Mouse (Mus musculus): ENCODE results near the gene Tctn1.

Tctn1 gene

DNA sequence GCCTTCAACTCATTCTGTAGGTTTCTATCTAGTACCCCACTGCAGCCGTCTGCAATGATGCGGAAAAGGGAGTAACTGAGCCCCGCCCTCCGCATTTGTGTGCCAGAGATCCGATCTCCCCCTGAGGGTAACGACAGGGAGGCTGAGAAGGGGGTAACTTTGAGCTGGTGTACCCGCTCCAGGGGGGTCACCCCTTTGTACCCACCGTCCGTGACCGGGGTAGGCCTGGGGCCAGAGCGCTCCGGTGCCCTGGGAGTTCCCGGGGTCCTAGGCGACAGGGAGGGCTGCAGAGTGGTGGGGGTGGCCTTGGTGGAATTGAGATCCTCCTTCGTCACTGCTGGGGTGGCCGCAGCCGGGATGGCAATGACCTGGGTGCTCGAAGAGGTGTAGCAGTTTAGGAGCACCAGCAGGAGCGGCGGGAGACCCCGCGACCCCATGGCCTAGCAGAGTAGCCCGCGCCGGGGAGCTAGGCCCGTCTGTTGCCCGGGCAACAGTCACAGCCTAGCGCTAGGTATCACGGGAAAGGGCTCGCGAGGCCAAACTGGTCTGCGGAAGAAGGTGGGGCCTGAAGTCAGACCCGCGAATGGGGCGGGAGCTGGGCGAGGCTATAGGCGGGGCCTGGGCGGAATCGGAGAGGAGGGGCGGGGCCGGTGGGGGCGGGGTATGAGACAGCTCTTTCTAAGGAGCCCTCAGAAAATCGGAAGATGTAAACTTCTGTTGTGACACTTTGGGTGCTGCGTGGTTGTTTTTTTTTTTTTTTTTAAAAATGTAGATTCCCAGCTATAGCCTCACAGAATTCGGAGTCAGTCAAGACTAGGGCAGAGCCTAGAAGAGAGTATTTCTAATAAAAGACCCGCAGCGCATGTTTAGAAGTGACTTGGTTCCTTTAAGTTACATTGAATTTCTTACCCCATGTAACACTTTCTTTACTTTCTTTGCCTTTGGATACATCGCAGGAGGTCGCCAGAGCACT, at the start of gene Tctn1:
Gene Tctn1 (minus strand): TSS at position 528 of the 973 bp plus-strand sequence.
- peak; percentile 96 for DNase-seq (ENCODE audit: low read depth)

DNA sequence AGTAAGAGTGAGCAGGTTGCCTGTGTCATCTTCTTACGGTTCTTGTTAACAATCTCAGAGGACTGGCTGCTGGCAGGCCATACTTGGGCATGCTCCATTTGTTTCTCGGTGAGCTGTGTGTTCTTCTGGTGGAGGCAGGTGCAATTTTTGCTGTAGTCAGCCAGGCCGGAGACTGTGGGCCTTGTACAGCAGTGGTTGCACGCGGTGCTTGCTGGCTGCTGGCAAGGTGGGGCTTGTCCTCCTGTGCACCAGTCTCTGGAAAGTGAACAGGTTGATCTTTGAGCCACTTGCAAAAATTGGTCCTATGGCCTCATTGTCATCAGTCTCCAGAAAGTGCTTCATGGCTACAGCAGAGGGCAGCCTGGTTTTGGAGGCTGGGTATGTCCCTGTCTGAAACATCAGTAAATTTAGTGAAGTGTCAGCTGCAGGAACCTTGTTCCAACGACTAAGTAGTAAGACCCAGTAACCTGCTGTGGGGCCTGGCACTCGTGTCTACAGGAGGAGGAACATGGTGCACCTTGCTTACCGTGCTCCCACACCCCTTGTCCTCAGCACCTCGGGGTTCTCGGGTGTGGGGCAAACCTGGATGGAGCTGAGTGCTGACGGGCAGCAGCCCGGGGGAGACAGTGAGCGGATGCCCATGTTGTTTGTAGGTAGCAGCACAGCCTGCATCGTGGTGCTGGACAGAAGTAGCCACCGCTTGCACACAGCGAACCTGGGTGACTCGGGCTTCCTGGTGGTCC, 48.9 kb upstream of the Tctn1 start:
- DNase-seq (ENCODE audit: low read depth) = no peak

DNA sequence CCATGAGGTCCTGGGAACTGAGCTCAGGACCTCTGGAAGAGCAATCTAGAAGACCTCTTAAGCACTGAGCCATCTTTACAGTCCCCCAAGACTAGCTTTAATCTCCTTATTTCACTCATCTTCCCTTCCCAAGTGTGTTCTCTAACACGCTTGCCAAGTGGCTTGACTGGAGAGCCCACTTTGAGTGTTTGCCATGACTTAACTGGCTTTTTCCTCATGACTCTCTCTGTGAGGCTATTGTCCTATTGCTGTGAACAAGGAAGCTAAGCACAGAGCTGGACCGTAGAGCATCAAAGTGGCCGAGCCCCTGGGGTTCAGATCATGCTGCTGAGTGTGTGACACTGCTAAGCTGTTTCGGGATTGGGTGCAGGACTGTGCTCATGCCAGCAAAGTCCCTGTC, 48.1 kb upstream of the Tctn1 start:
- no peak for DNase-seq (ENCODE audit: low read depth)

DNA sequence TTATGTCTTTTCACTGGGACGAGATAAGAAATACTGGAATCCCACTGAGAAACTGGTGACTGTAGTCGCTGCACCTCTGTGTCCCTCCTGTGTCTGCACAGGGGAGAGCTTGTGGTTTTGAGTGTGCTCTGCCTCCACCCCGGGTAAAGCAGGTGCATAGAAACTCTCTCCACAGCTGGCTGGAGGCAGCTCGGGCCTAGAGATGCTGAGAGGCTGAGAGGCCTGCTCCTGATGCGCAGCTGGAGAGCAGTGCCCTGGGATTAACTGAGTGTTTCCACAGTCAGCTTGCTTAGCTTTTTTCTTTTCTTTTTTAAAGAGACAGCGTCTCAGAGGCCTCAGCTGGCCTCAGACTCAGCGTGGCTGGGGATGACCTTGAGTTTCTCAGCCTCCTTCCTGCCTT, 47.4 kb upstream of the Tctn1 start:
- DNase-seq (ENCODE audit: low read depth) = no peak

DNA sequence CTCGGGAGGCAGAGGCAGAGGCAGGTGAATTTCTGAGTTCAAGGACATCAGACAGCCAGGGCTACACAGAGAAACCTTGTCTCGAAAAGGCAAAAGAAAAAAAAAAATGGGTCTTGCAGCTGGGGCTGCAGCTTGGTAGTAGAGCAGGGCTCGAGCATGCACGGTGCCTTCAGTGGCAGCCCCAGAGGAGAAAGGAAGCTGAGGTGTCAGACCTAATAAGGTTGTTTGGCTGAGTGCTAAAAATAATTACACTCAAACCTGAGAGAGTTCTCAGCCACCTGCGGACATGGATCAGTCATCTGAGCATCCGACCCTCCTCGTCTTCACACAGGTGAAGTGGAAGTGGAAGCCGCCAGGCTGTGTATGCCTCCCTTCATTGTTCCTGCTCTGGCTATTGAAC, 46.4 kb upstream of the Tctn1 start:
- no peak for DNase-seq (ENCODE audit: low read depth)

DNA sequence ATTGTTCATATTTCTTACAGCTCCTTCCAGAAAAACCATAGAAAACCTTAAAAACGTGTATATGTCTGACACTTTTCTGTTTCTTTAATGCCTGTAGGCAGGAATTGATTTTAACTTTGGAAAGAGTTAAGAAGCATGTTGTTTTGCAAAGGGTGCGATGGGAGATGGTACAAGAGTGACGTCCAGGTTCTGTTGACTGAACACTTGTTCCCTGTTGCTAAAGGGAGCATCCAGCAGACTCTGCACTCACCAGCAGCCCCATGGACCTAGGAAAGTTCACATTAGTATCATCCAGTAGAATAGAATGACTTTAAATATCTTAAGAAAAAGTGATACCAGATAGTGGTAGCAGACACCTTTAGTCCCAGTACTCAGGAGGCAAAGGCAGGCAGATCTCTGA, 42.3 kb upstream of the Tctn1 start:
- DNase-seq (ENCODE audit: low read depth) = no peak

DNA sequence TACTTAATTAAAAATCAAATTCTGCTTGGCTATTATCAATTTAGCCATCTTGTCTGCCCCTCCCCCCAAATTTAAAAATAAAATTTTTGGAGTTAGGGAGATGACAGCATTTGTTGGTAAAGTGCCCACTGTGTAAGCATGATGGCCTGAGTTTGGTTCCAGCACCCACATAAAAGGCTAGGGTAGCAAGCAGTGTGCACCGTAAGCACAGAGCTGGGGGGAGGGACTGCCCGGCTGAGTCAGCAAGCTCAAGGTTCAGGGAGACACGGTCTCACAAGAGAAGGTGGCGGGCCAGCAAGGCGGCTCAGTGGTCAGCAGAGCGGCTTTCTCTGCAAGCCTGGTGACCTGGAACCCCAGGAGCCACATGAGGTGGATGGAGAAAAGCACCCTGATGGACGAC, 41.2 kb upstream of the Tctn1 start:
- DNase-seq (ENCODE audit: low read depth) = no peak

DNA sequence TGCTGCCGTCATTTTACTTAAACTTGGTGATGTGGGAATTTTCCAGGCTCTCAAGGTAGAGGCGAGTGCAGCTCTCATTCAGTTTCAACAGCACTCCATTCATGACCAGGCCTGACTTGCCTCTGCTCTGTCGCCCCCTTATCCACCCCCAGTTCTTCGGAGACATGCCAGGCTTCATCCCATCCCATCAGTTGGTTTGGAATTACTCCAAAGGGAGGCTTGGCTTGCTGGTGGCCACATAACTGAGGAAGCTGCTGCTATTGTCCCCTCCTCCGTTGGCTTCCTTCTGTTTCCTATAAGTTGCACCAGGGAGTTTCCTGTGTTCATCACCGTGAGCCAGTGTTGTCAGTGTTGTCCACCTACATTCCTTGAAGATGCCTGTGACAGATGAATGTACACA, 40.3 kb upstream of the Tctn1 start:
- DNase-seq (ENCODE audit: low read depth) = no peak

DNA sequence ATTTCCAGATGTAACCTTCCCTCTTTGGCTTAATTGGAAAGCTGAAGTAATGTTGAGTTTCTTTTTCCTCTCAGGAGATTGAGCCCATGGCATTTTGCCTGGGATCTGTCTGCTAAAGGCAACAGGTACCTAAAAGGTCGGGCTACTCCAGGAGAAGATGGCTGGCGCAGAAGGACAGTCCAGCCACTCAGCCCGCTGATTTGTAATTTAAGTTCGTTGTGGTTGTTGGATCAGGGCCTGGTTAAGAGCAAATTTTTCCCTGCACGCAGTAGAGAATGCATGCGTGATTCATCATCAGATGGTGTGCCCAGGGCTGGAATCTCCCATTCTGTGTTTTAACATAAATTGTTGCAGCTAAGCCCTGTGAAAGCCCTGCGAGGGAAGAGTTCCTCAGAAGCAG, 39.7 kb upstream of the Tctn1 start:
- DNase-seq (ENCODE audit: low read depth) = no peak

DNA sequence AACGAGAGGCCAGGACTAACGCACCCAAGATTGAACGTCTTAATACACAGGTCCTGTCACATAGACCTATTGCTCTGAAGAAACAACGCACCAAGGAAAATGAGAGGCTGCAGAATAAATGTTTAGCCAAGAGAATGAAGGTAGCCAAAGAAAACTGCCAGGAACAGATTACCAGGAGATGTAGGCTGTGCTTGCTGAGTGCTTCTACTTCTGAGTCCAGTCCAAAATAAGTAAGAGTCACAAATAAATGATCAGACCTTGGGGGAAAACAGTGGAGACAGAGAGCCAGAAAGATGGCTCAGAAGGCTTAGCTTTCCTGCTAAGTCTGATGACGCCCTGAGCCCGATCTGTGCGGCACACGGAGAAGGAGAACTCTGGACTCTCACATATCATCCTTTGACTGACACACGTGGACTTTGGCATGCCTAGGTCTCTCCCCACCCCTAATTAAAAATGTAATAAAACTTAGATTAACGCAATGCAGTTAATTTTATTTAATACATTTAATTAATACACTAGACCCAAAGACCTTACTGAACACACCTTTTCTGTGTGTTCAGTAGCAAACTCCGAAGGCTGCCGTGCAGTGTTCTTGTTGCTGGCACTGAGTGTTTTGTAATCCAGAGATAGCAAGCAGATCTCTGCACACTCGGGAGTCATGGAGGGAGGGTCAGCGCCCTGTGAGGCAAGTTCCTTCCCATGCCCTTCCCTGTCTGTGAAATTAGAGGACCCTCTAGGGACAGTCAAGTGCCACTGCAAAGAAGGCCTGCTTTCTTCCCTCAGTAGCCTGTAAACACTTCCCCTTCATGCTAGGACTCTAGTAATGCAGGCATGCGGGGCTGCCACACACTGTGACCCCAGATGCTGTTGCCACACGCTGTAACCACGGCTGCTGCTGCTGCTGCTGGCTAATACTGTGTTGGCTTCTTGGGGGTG, 38.8 kb upstream of the Tctn1 start:
- no peak for DNase-seq (ENCODE audit: low read depth)

DNA sequence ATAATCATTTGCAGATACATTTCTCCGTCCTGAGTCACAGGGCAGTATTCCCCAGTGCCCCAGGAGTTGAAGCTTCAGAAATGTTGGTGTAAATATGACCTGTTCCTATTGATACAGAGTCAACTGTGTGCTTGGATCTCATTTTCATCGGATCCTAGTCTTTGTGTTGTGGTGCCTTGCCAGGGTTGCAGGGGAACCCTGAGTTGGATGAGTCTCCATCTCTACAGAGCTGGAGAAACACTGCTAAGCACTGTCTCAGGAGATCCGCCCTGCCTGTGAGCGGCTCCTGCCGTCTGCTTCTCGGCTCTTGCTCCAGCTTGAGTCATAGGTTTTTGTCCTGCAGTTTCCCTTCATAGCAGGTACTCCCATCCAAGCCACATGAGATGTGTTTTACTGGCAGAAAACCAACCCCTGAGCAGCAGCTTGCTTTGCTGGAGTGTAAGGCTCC, 35.8 kb upstream of the Tctn1 start:
- DNase-seq (ENCODE audit: low read depth) = no peak

DNA sequence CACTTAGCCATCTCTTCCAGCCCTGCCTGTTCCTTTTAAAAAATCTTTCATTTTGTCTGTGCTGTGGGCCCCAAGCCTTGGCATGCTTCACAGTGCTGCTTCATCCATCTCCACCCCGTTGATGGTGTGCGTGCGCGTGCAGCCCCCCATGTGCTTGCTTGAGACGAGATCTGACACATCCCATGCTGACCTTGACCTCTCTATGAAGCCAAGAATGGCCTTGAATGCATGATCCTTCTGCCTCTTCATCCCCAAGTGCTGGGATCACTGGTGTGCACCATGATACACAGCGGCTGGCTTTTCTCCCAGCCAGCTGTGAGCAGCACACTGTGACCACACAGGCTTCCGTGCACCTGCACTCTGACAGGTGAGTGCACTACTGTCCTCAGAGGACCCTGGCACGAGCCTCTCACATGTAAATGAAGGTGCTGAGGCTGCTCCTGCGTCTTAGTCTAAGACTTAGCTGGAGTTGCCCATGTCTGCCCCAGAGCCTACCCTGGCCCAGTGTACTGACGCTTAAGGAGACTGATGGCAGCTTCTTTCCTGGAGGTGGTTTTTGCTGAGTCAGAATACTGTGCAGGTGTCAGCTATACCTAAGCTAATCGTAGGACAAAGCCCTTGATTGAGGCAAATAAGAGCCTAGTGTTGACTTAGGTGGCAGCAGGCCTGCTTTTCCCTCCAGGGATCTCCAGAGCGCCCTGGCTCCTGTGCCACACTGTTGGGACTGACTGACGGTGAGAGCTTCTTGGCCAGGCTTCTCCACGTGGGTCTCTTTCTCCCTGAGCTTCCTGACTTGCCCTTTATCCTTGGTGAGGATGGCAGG, 31.1 kb upstream of the Tctn1 start:
- DNase-seq (ENCODE audit: low read depth) = no peak

DNA sequence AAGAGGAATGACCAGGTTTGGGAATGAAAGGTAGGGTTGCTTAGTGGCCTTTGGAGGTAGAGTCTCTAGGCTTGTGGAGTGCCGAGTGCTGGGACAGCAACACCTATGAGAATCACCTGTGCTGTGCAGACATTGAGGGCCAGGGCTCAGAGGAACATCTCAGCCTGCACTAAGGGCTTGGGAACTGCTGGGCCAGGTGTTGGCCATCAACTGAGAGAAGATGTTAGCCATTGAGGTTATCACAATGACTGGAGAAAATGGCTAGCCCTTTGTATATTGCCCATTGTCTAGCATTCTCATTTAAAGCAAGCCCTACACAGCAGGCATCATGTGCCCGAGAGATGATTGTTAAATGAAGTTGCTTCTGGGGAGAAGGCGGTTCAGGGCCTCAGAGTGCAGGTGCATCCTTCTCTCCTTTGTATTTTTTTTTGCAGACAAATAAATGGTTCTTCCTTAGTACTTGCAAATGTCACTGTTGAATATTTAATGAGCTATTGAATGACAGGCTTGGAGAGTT, 30.0 kb upstream of the Tctn1 start:
- no peak for DNase-seq (ENCODE audit: low read depth)

DNA sequence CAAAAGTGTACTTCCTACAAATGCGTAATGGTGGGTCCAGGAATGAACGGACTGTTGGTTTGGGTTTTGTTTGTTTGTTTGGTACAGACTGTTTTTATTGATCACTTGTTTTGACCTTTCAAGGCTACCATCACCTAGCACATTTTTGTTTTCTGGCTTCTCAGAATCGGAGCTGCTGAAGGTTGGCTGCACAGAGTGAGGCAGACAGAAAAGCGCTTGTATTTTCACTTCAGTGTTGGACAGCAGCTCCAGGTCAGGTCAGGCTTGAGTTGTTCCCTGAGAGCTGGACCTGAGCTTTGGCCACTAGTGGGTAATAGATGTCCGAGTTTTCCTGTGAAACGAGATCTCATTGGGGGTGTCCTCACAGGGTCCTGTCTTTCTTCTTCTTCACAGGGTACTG, 28.9 kb upstream of the Tctn1 start:
- no peak for DNase-seq (ENCODE audit: low read depth)

DNA sequence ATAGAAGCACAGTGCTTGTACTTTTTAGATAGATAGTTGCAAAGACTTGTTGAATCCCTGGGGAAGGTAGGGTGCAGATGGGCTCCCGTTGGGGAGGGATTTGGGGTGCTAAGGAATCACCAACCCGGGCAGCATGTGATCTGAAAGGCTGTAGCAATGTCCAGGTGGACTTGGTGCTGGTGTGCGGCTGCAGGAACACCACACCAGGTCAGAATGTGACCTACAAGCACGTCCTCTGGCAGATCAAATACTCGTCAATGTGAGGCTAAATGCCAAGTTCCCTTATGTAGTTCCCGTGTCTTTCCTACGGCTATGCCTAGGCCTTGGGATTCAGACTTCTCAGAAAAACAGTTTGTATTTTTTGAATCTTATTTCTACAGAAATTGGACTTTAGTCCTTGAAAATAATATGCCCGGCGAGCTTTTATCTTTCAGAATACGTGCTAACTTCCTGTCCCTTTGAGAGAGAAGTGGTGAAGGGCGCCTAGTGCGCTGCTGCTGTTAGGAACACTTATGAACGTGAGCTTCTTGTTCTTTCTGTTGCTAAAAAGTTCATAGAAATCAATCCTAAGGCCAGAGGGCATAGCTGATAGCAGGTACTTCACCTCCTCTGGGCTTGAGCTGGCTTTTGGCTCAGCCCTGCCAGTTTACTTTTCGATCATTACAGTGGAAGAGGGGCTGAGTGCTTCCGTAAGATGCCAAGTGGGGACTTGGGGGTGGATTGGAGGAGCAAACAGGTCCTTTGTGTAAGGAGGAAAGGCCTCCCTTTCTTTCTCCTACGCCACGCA, 27.5 kb upstream of the Tctn1 start:
- peak; percentile 62 for DNase-seq (ENCODE audit: low read depth)

DNA sequence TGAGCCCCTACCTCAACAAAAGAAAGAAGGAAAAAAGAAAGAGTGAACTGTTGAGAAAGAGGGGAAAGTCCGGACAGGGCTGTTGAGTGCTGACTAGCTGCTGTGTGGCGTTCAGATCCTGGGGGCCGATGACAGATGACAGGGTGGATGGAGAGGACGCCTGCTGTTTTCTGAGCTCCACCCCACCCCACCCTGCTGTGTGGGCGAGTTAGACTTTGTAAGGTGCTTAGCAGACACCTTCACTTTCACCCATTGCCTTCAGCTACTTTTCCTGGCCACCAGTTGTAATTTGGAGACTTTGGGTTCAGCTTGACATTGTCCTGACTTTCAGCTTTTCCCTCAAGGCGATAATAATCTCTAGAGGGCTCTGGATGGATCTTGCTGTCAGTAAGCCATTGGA, 26.9 kb upstream of the Tctn1 start:
- DNase-seq (ENCODE audit: low read depth) = peak; percentile 81

DNA sequence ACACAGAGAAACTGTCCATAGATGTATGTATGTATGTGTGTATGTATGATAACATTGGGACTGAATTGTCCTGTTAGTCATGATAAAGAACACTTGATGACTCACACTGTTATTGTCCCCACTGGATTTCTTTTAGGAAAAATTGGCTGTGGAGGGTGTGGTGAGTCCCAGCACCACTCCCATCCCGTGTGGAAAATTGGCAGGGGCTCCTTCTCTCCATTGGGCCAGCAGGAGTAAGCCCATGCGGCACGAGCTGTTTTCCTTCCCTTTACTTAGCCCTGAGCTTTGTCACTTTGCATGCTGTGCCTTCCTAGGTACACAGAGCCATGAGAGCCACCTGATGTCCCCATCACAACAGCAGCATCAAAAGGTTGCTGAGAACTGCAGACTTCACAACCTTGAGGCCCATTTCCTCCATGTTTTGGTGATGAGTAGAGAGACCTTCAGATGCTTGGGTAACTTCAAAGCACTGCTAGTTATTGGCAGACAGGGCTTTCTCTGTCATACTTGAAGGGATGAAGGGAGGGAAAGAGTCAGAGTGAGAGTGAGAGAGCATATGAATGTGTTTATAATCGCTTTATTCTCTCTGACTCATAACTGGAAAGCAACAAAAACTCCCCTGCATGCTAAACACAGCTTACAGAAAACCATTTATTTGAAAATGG, 24.0 kb upstream of the Tctn1 start:
- DNase-seq (ENCODE audit: low read depth) = peak; percentile 89

DNA sequence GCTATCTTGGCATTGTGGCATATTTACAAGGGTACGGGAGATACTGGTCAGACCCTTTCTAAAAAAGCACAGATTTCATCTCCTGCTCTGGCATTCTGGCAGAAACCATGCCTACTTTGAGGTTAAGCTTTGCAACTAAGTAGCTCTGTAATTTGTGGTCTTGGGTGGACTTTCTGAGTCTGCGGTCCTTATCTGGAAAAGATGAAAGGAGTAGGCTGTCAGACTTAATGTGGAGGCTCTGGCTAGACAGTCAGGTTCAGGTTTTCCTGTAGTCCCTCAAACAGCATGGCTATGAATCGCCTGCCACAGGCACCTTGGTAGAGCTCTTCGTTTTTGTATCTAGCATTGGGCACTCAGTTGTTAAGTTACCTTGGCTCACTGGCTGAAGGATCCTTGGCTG, 22.8 kb upstream of the Tctn1 start:
- peak; percentile 59 for DNase-seq (ENCODE audit: low read depth)

DNA sequence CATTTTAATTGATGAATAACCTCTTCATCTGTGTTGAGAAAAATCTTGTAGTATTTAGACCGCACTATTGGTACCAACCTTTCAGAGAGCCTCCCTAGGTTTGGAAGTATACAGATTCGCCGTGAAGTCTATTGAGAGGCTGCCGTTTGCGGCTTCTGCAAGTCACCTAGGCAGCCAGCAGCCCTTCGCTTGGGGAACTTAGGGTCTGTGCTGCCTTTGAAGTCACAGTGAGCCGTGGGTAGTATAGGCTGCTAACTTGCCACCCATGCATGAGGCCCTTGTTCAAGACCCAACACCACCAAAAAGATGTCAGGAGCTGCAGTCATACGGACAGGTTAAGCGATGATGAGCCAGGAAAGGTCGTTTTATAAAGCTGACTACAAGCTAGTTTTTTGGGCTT, 21.9 kb upstream of the Tctn1 start:
- no peak for DNase-seq (ENCODE audit: low read depth)

DNA sequence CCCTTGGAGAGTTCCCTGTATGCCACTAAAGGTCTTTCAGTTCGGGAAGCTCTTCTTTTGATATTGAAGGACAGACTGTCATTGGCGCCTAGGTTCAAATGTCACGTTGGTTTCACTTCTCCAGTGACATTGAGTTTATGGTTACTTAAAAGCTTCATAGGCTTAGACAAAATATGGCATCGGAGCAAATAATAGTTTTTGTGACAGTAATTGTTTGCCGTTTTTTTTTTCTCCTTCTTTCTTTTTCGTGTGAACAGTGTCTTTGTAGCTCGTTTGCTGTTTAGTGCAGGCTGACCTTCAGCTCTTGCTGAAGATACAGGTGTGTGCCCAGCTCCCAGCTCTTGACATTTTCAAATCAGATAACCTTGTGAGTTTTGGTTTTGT, 21.5 kb upstream of the Tctn1 start:
- peak; percentile 73 for DNase-seq (ENCODE audit: low read depth)
